In genomic region chr17:26352712-26353111, GRCm38 (mm10) we compare ENCODE assay signal across 21 mouse cellular contexts.
DNase-seq lines count a peak whose midpoint lies in the region; ATAC-seq lines count a peak whose summit lies in the region.
"Had no signal": no experiment of that assay in that cellular context is flagged by ENCODE, and none has a peak within 500 bp of the region (broad histone marks: within the 10 kb centered on the region; RNA-seq: fewer than 3 reads in every experiment).

No protein-coding gene starts in this region.

- H3K27ac ChIP-seq in heart, embryonic 16.5 days (ENCODE audit: low read length), result no peak overlapping the region
- no peak overlapping the region for H3K27ac ChIP-seq in liver, embryonic 11.5 days (ENCODE audit: low read depth, low read length)
- no peak overlapping the region for H3K27ac ChIP-seq in liver, embryonic 12.5 days
- H3K27ac ChIP-seq in midbrain, embryonic 10.5 days (replicated peaks), result no peak overlapping the region
- H3K27ac ChIP-seq: embryonic facial prominence, embryonic 15.5 days; forebrain, embryonic 10.5 days; forebrain, embryonic 15.5 days; hindbrain, embryonic 12.5 days had no signal

- peaks cover 11% of the 10 kb centered on the region for H3K4me1 ChIP-seq in heart, embryonic 16.5 days (ENCODE audit: control insufficient read depth, insufficient read depth, low read length)
- H3K4me1 ChIP-seq in liver, embryonic 11.5 days (replicated peaks; ENCODE audit: control insufficient read depth, insufficient read depth, low read length), result no peaks in the 10 kb centered on the region
- no peaks in the 10 kb centered on the region for H3K4me1 ChIP-seq in liver, embryonic 12.5 days
- H3K4me1 ChIP-seq in midbrain, embryonic 10.5 days, result no peaks in the 10 kb centered on the region
- H3K4me1 ChIP-seq: forebrain, embryonic 10.5 days; forebrain, embryonic 15.5 days; hindbrain, embryonic 12.5 days had no signal

- no peak for ATAC-seq in heart, embryonic 16.5 days (replicated peaks; ENCODE audit: extremely low read depth, insufficient read depth, low FRiP score)
- ATAC-seq in liver, embryonic 11.5 days (replicated peaks; ENCODE audit: low FRiP score), result no peak
- no peak for ATAC-seq in liver, embryonic 12.5 days
- ATAC-seq in common myeloid progenitor, adult 5-6 weeks (replicated peaks; ENCODE audit: low read depth, poor library complexity, severe bottlenecking), result peak; percentile 66
- ATAC-seq in granulocyte monocyte progenitor cell, adult 5-6 weeks (replicated peaks; ENCODE audit: poor library complexity, severe bottlenecking), result peak; percentile 72
- ATAC-seq: forebrain, embryonic 15.5 days; hindbrain, embryonic 16.5 days; inflammation-experienced regulatory T-cells, adult 6 months had no signal

- peak overlapping the region; percentile 19; the same call in 1 of the 2 replicates for H3K9ac ChIP-seq in heart, embryonic 16.5 days (ENCODE audit: low read length)
- no peak overlapping the region for H3K9ac ChIP-seq in liver, embryonic 11.5 days (ENCODE audit: low read depth, low read length)
- no peak overlapping the region for H3K9ac ChIP-seq in liver, embryonic 12.5 days
- H3K9ac ChIP-seq: embryonic facial prominence, embryonic 15.5 days; forebrain, embryonic 15.5 days; hindbrain, embryonic 12.5 days had no signal

- H3K27me3 ChIP-seq in heart, embryonic 16.5 days (ENCODE audit: control insufficient read depth, insufficient read depth, low read length), result no peaks in the 10 kb centered on the region
- H3K27me3 ChIP-seq in liver, embryonic 11.5 days (replicated peaks; ENCODE audit: control insufficient read depth, insufficient read depth, low read length), result no peaks in the 10 kb centered on the region; the same call in none of the 2 replicates
- H3K27me3 ChIP-seq in liver, embryonic 12.5 days (replicated peaks), result peaks cover 19% of the 10 kb centered on the region
- H3K27me3 ChIP-seq in midbrain, embryonic 10.5 days (ENCODE audit: low read depth, poor library complexity, severe bottlenecking), result no peaks in the 10 kb centered on the region
- H3K27me3 ChIP-seq: embryonic facial prominence, embryonic 15.5 days; forebrain, embryonic 15.5 days; hindbrain, embryonic 12.5 days had no signal

- H3K36me3 ChIP-seq in heart, embryonic 16.5 days (ENCODE audit: control insufficient read depth, insufficient read depth), result no peaks in the 10 kb centered on the region
- H3K36me3 ChIP-seq in liver, embryonic 11.5 days (ENCODE audit: control insufficient read depth, insufficient read depth, low read length), result no peaks in the 10 kb centered on the region
- H3K36me3 ChIP-seq in liver, embryonic 12.5 days, result no peaks in the 10 kb centered on the region
- H3K36me3 ChIP-seq in midbrain, embryonic 10.5 days, result no peaks in the 10 kb centered on the region
- H3K36me3 ChIP-seq: embryonic facial prominence, embryonic 15.5 days; forebrain, embryonic 10.5 days; forebrain, embryonic 15.5 days; hindbrain, embryonic 12.5 days had no signal

- WGBS in heart, embryonic 16.5 days, result 49% methylated on average over 4 of the region's 4 CpGs
- 68% methylated on average over 4 of the region's 4 CpGs for WGBS in liver, embryonic 11.5 days
- 47% methylated on average over 4 of the region's 4 CpGs for WGBS in liver, embryonic 12.5 days (ENCODE audit: insufficient replicate concordance)
- 86% methylated on average over 4 of the region's 4 CpGs for WGBS in midbrain, embryonic 10.5 days

- no peak for DNase-seq in heart, postnatal 10 days
- peak; percentile 19 for DNase-seq in liver, embryonic 11.5 days (ENCODE audit: low spot score)
- no peak for DNase-seq in gastrocnemius, postnatal 36 days
- DNase-seq in midbrain, embryonic 10.5 days (ENCODE audit: low spot score), result no peak
- DNase-seq: adrenal gland, adult 2 months; adrenal gland, postnatal 25 days; cerebellum, adult 18-20 months; cerebellum, adult 9-11 months; embryo, embryonic 11 days; gastrocnemius, postnatal 14 days had no signal

- intact Hi-C loops in heart, postnatal 10 days (cut with DNase I), result no loop called here
- intact Hi-C loops in gastrocnemius, postnatal 36 days (cut with DNase I), result no loop called here

- H3K9me3 ChIP-seq in heart, embryonic 16.5 days (replicated peaks; ENCODE audit: control insufficient read depth, low read length), result no peaks in the 10 kb centered on the region
- H3K9me3 ChIP-seq in liver, embryonic 11.5 days (ENCODE audit: control insufficient read depth, low read length), result no peaks in the 10 kb centered on the region
- no peaks in the 10 kb centered on the region for H3K9me3 ChIP-seq in liver, embryonic 12.5 days (replicated peaks)
- no peaks in the 10 kb centered on the region for H3K9me3 ChIP-seq in midbrain, embryonic 10.5 days (replicated peaks)
- H3K9me3 ChIP-seq: embryonic facial prominence, embryonic 15.5 days; forebrain, embryonic 10.5 days; forebrain, embryonic 15.5 days; hindbrain, embryonic 12.5 days had no signal

- H3K4me2 ChIP-seq in heart, embryonic 16.5 days (ENCODE audit: low read depth, low read length), result no peak overlapping the region
- H3K4me2 ChIP-seq in liver, embryonic 11.5 days, result no peak overlapping the region
- no peak overlapping the region for H3K4me2 ChIP-seq in liver, embryonic 12.5 days
- H3K4me2 ChIP-seq: embryonic facial prominence, embryonic 15.5 days; forebrain, embryonic 15.5 days; hindbrain, embryonic 12.5 days had no signal

- H3K4me3 ChIP-seq in heart, embryonic 16.5 days (ENCODE audit: low read length), result no peak overlapping the region
- no peak overlapping the region for H3K4me3 ChIP-seq in liver, embryonic 11.5 days (ENCODE audit: low read depth, low read length)
- no peak overlapping the region for H3K4me3 ChIP-seq in liver, embryonic 12.5 days
- H3K4me3 ChIP-seq in midbrain, embryonic 10.5 days, result no peak overlapping the region
- H3K4me3 ChIP-seq: embryonic facial prominence, embryonic 15.5 days; erythroblast, embryonic 14.5 days; forebrain, embryonic 10.5 days; forebrain, embryonic 15.5 days; hindbrain, embryonic 12.5 days had no signal

Comparison
In these comparisons a context has a peak if more than half of its experiments do, and no peak if none do; other contexts are left out.
1. ATAC-seq: peak in common myeloid progenitor, adult 5-6 weeks (single experiment) and granulocyte monocyte progenitor cell, adult 5-6 weeks (single experiment); none in heart, embryonic 16.5 days (single experiment), liver, embryonic 11.5 days (single experiment) and liver, embryonic 12.5 days (single experiment).